Mouse (Mus musculus): Measurements from ENCODE around the gene Serpinb9b. TPM values are rescaled to one million over a fixed set of nuclear protein-coding genes. Genes with fewer than 3 reads are reported as not detected.

The Serpinb9b gene
- total RNA-seq (2012; rRNA removed) (1.5 and 2.3 TPM in 2 replicates), polyA plus RNA-seq (2012; ENCODE audit: insufficient read depth in 1 of 2, insufficient read length in 2 of 2, low read depth in 1 of 2, low replicate concordance in 2 of 2, missing spikeins in 1 of 2) (1 to 10 TPM in 1 of 2 experiments, not detected in 1; 3.9 TPM)

DNA sequence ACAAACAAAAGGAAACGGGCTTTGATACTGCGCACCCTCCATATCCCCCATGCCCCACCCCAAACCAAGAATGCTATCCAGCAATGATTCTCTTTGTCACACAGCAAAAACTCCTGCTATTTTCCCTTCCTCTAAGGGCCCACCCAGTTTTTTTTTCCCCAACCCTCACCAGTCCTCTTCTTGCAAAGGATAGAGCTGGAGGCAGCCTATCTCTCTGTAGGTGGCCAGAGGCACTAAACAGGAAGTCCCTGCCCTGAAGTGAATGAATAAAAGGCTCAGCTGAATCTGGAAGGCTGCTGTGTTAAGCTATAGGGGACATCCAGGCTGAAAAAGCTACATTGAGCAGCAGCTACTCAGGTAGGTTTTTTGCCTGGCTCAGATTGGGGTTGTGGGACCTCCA, at the start of gene Serpinb9b:
Gene Serpinb9b, plus strand, starts transcription at position 173 of the 400 bp plus-strand sequence.
- peak within 1 kb of the TSS; percentile 38 to 48 for H3K4me3 ChIP-seq (ENCODE audit: control insufficient read depth in 1 of 2, insufficient read depth in 1 of 2, low read depth in 2 of 2, low read length in 2 of 2)
- TF ChIP-seq KAT2A (conservative IDR thresholded peaks at IDR 0.05; ENCODE audit: low read depth, low read length): no peak
- TF ChIP-seq TAL1 (IDR thresholded peaks at IDR 0.05; ENCODE audit: low read length): no peak
- TF ChIP-seq USF2 (IDR thresholded peaks at IDR 0.05; ENCODE audit: borderline replicate concordance in 1 of 2, insufficient read depth in 1 of 2, low read depth in 1 of 2, low read length in 2 of 2): no peak
- TF ChIP-seq TBP (IDR thresholded peaks at IDR 0.05; ENCODE audit: low read depth, low read length): peak; percentile 59
- TF ChIP-seq MYB (IDR thresholded peaks at IDR 0.05; ENCODE audit: low read depth, low read length): no peak
- no peak for TF ChIP-seq CHD1 (IDR thresholded peaks at IDR 0.05; ENCODE audit: low read depth, low read length)
- no peak for TF ChIP-seq JUND (IDR thresholded peaks at IDR 0.05; ENCODE audit: low read depth, low read length)
- no peak for TF ChIP-seq CHD2 (IDR thresholded peaks at IDR 0.05; ENCODE audit: low read length)
- no peak for TF ChIP-seq POLR2AphosphoS5 (IDR thresholded peaks at IDR 0.05; ENCODE audit: borderline replicate concordance, low read depth, low read length)
- no peak for TF ChIP-seq ZMIZ1 (IDR thresholded peaks at IDR 0.05; ENCODE audit: low read depth, low read length)
- TF ChIP-seq MXI1 (IDR thresholded peaks at IDR 0.05; ENCODE audit: low read depth, low read length): peak; percentile 19; the same call in 1 of the 2 replicates
- no peak for TF ChIP-seq POLR2A (IDR thresholded peaks at IDR 0.05; ENCODE audit: control insufficient read depth in 1 of 2, insufficient read depth in 1 of 2, low read depth in 1 of 2, low read length in 2 of 2, poor library complexity in 1 of 2)
- TF ChIP-seq RCOR1 (IDR thresholded peaks at IDR 0.05; ENCODE audit: low read depth, low read length): 0 out of 2 replicates have a peak, but pooled peaks have one; percentile 30
- peak; percentile 70 for TF ChIP-seq ELF1 (IDR thresholded peaks at IDR 0.05; ENCODE audit: low read depth, low read length)
- TF ChIP-seq CTCF (IDR thresholded peaks at IDR 0.05 in 2 of 3, conservative IDR thresholded peaks at IDR 0.05 in 1 of 3; ENCODE audit: control insufficient read depth in 1 of 3, insufficient read depth in 1 of 3, low read depth in 2 of 3, low read length in 3 of 3, poor library complexity in 1 of 3, severe bottlenecking in 1 of 3): no peak
- 0 out of 2 replicates have a peak, but pooled peaks have one; percentile 35 for TF ChIP-seq HCFC1 (IDR thresholded peaks at IDR 0.05; ENCODE audit: low read depth, low read length)
- TF ChIP-seq SMC3 (IDR thresholded peaks at IDR 0.05; ENCODE audit: low read depth, low read length): no peak
- TF ChIP-seq USF1 (IDR thresholded peaks at IDR 0.05; ENCODE audit: low read depth, low read length): no peak
- TF ChIP-seq ZC3H11A (IDR thresholded peaks at IDR 0.05; ENCODE audit: low read depth, low read length): no peak
- no peak for TF ChIP-seq MEF2A (IDR thresholded peaks at IDR 0.05; ENCODE audit: extremely low read depth, insufficient replicate concordance, low read depth, low read length, poor library complexity, severe bottlenecking)
- peak; percentile 94 for TF ChIP-seq ZNF384 (IDR thresholded peaks at IDR 0.05; ENCODE audit: low read depth, low read length)
- TF ChIP-seq UBTF (IDR thresholded peaks at IDR 0.05; ENCODE audit: borderline replicate concordance, insufficient read depth, low read depth, low read length): no peak
- TF ChIP-seq BHLHE40 (IDR thresholded peaks at IDR 0.05; ENCODE audit: borderline replicate concordance, low read depth, low read length): no peak
- no peak for TF ChIP-seq MAZ (IDR thresholded peaks at IDR 0.05; ENCODE audit: low read depth, low read length)
- 0 out of 2 replicates have a peak, but pooled peaks have one; percentile 20 for TF ChIP-seq TCF12 (IDR thresholded peaks at IDR 0.05; ENCODE audit: low read depth, low read length)
- peak; percentile 40; the same call in 1 of the 2 replicates for TF ChIP-seq GATA1 (IDR thresholded peaks at IDR 0.05; ENCODE audit: low read depth, low read length)
- TF ChIP-seq NELFE (IDR thresholded peaks at IDR 0.05; ENCODE audit: low read depth, low read length): no peak
- TF ChIP-seq MAFK (IDR thresholded peaks at IDR 0.05; ENCODE audit: borderline replicate concordance, low read depth, low read length): no peak
- TF ChIP-seq EP300 (IDR thresholded peaks at IDR 0.05; ENCODE audit: low read depth in 1 of 2, low read length in 2 of 2): peak; percentile 33 to 44; a peak in 2 of 4 replicates
- no peak for TF ChIP-seq MAX (IDR thresholded peaks at IDR 0.05; ENCODE audit: low read length)
- no peak for TF ChIP-seq POLR2AphosphoS2 (IDR thresholded peaks at IDR 0.05; ENCODE audit: low read length)
- TF ChIP-seq GABPA (IDR thresholded peaks at IDR 0.05; ENCODE audit: low read depth, low read length): no peak
- 0 out of 2 replicates have a peak, but pooled peaks have one; percentile 44 for TF ChIP-seq SIN3A (IDR thresholded peaks at IDR 0.05; ENCODE audit: low read length)
- no peak for TF ChIP-seq NRF1 (IDR thresholded peaks at IDR 0.05; ENCODE audit: insufficient read depth, low read depth, low read length, poor library complexity, severe bottlenecking)
- peak; percentile 46; the same call in 1 of the 2 replicates for TF ChIP-seq ETS1 (IDR thresholded peaks at IDR 0.05; ENCODE audit: low read depth, low read length)
- no peak for TF ChIP-seq MYC (IDR thresholded peaks at IDR 0.05; ENCODE audit: low read depth, low read length)
- no peak for TF ChIP-seq E2F4 (IDR thresholded peaks at IDR 0.05; ENCODE audit: borderline replicate concordance, low read depth, low read length)

More for the DNA sequence above, at the start of gene Serpinb9b:
- no peaks in the 10 kb centered on the region for H3K27me3 ChIP-seq (ENCODE audit: control insufficient read depth in 1 of 2, insufficient read depth in 2 of 2, low read length in 2 of 2)
- no peaks in the 10 kb centered on the region for H3K79me2 ChIP-seq (ENCODE audit: control insufficient read depth, insufficient read depth, low read length, poor library complexity)
- H3K4me1 ChIP-seq (ENCODE audit: control insufficient read depth in 1 of 2, insufficient read depth in 2 of 2, low read length in 2 of 2): peaks cover 9 to 24% of the 10 kb centered on the region in 2 experiments
- H3K36me3 ChIP-seq (ENCODE audit: control insufficient read depth in 1 of 2, insufficient read depth in 2 of 2, low read length in 2 of 2): peaks cover 0 to 17% of the 10 kb centered on the region in 2 experiments; a peak in 2 of 4 replicates
- peak within 1 kb of the TSS; percentile 40 for H3K27ac ChIP-seq (ENCODE audit: control insufficient read depth, low read depth, low read length)
- H3K9me3 ChIP-seq (replicated peaks; ENCODE audit: insufficient read depth, low read length): no peaks in the 10 kb centered on the region
- peak within 1 kb of the TSS; percentile 47 for H3K9ac ChIP-seq (ENCODE audit: control insufficient read depth, low read depth, low read length, poor library complexity, severe bottlenecking)
- DNase-seq (ENCODE audit: low read depth, low spot score): peak; percentile 84

Data from MEL (cell line).